Mouse (Mus musculus) C2C12 (cell line): ENCODE measurements around the gene Sez6l. TPM values are rescaled to one million over a fixed set of nuclear protein-coding genes. Genes with fewer than 3 reads are reported as not detected.

Experiments
- H3K27me3 ChIP-seq: one replicate; pipeline ENCODE4 v1.6.1; 2011; ENCODE audit not compliant: control insufficient read depth, insufficient read depth, insufficient read length
- H3K36me3 ChIP-seq: one replicate; pipeline ENCODE4 v1.6.1; 2011; ENCODE audit not compliant: control insufficient read depth, insufficient read depth
- H3K4me3 ChIP-seq: one replicate; pipeline ENCODE4 v1.5.1; 2011; ENCODE audit warnings: mild to moderate bottlenecking, control low read depth; ENCODE audit not compliant: poor library complexity, insufficient read depth, severe bottlenecking
- H3K79me2 ChIP-seq: one replicate; pipeline ENCODE4 v1.6.1; 2011; ENCODE audit not compliant: control insufficient read depth, insufficient read depth
- H3K79me3 ChIP-seq: one replicate; pipeline ENCODE4 v1.6.1; 2011; ENCODE audit warnings: low read depth, control low read depth
- H3ac ChIP-seq: one replicate; pipeline ENCODE3; 2011; ENCODE audit warnings: low read depth; ENCODE audit not compliant: control insufficient read depth, insufficient read length
- CEBPB ChIP-seq: IDR thresholded peaks from one replicate; pipeline ENCODE4 v1.6.1; 2011; ENCODE audit warnings: low read depth, mild to moderate bottlenecking, control low read depth, moderate library complexity
- CTCF ChIP-seq: IDR thresholded peaks from one replicate; pipeline ENCODE4 v1.5.1; 2011; ENCODE audit not compliant: control insufficient read depth, insufficient read depth, insufficient read length
- FOSL1 ChIP-seq: IDR thresholded peaks from one replicate; pipeline ENCODE4 v1.8.0; 2011; ENCODE audit warnings: mild to moderate bottlenecking, low read length; ENCODE audit not compliant: poor library complexity, insufficient read depth, severe bottlenecking
- MAX ChIP-seq: IDR thresholded peaks from one replicate; pipeline ENCODE4 v1.6.1; 2011; ENCODE audit warnings: mild to moderate bottlenecking, control low read depth
- MYOD1 ChIP-seq: IDR thresholded peaks from one replicate; pipeline ENCODE4 v1.6.1; 2011; ENCODE audit warnings: low read depth; ENCODE audit not compliant: control insufficient read depth, insufficient read length
- MYOG ChIP-seq: IDR thresholded peaks from one replicate; pipeline ENCODE4 v1.6.1; 2011; ENCODE audit not compliant: control insufficient read depth, insufficient read length; ENCODE audit errors: extremely low read depth
- USF1 ChIP-seq: IDR thresholded peaks from one replicate; pipeline ENCODE4 v1.6.1; 2011; ENCODE audit warnings: low read depth, mild to moderate bottlenecking, control low read depth, moderate library complexity
- polyA plus RNA-seq: library from polyadenylated mRNA; unstranded; fragments of >200 nt; fragmentation: generic; extraction: Trizol; gene quantifications from one replicate; pipeline ENCODE4 v1.2.1, GENCODE M21; 2012; ENCODE audit warnings: missing spikeins

Sez6l gene
- polyA plus RNA-seq, 1 experiment: not detected

DNA sequence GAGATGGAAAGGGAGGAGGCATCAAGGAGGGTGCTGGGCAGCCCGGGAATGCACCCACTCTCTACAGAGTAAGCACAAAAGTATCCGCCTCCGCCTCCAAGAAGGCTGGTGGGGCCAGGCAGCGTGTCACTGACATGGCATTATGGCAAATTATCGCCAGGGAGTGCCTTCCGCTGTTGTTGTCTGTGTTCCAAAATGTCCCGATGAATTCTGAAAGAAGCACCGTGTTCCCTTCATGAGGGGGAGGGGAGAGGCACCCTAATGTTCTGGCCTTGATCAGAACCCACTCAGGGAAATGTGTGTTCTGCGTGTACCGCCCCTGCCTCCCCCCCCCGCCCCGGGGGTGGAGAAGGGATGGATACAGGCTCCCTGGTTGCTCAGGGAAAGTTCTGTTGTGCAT is 41.1 kb downstream of the Sez6l start:
- H3ac ChIP-seq: no peak overlapping the region
- no peaks in the 10 kb centered on the region for H3K79me2 ChIP-seq
- H3K27me3 ChIP-seq: no peaks in the 10 kb centered on the region
- no peaks in the 10 kb centered on the region for H3K36me3 ChIP-seq
- no peak overlapping the region for H3K4me3 ChIP-seq
- no peak for TF ChIP-seq CEBPB
- TF ChIP-seq USF1: no peak
- no peak for TF ChIP-seq CTCF
- TF ChIP-seq MYOG: no peak
- no peak for TF ChIP-seq MAX
- TF ChIP-seq FOSL1: no peak
- no peak for TF ChIP-seq MYOD1
- H3K79me3 ChIP-seq: no peaks in the 10 kb centered on the region

DNA sequence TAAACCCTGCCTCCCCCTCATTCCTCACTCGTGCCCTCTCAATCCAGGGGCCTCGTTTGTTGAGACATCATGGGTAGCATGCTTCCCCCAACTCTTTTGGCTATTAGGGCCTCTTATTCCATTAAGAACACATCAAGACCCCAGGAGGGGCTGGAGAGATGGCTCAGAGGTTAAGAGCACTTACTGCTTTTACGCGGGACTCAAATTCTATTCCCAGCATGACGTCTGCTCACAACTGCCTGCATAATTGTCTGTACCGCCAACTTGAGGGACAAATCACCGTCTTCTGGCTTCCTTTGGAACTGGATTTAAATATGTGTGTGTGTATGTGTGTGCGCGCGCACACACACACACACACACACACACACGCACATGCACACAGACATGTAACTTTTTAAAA is 42.8 kb downstream of the Sez6l start:
- no peaks in the 10 kb centered on the region for H3K79me2 ChIP-seq
- no peak overlapping the region for H3K4me3 ChIP-seq
- H3K27me3 ChIP-seq: peaks cover 4% of the 10 kb centered on the region
- H3ac ChIP-seq: no peak overlapping the region
- H3K36me3 ChIP-seq: no peaks in the 10 kb centered on the region
- no peak for TF ChIP-seq CEBPB
- no peak for TF ChIP-seq MYOG
- TF ChIP-seq CTCF: no peak
- TF ChIP-seq MYOD1: no peak
- no peak for TF ChIP-seq USF1
- TF ChIP-seq MAX: no peak
- TF ChIP-seq FOSL1: no peak
- no peaks in the 10 kb centered on the region for H3K79me3 ChIP-seq

DNA sequence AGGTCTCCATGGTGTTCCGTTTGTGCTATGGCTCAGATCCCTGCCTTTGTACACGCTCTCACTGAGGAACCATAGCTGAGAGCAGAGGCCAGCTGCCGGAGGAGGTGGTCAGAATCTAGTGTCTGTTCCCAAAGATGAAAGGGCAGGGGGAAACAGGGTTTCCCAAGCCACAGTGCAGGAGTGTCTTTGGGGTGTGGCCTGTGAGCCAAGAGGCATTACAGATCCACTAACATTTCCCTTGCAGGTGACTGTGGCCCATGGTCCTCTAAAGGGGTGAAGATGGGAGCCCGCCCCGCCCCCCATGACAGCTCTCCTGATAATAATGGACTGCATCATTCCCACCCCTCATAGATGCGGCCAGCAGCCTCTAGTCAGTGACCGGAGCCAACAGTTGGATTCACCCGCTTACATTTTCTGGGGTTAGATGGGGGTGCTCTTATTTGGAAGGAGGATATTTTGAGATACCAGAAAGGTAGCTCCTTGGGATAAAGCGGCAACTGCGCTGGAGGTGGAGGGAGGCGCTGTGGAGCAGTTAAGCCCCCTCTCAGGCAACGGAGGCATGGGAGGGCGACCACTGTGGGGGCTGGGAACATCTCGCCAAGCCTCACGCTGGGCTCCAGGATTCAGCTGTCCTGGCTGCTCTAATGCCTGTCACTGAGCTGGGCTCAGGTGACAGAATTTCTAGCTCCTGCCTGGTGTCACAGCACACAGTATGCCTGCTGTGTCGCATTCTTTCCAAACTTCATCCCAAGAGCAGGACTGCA is 43.5 kb downstream of the Sez6l start:
- Histone ChIP-seq H3K27me3 (peaks cover 4% of the 10 kb centered on the region), H3ac (no peak overlapping the region), H3K36me3 (no peaks in the 10 kb centered on the region), H3K79me3 (no peaks in the 10 kb centered on the region), H3K79me2 (no peaks in the 10 kb centered on the region), H3K4me3 (no peak overlapping the region)
- no peak for TF ChIP-seq CTCF
- TF ChIP-seq USF1: no peak
- no peak for TF ChIP-seq MYOG
- TF ChIP-seq CEBPB: no peak

DNA sequence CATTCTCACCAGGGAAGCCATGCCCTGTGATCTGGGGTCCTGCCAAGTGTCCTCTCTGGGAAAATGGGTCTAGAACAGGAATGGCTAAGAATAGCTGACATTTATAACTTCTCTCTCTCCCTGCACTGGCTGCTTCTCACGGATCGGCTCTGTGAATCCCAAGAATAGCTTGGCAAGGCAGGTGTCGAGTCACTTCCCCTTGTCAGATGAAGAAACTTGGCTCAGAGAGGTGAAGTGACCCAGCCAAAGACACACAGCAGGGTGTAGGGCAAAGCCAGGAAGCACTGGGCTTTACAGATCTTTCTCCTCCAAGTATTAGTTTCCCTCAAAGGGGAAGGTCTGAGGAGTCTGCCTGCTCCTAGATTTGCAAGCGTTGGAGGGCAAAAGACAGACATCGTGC is 44.1 kb downstream of the Sez6l start:
- Histone ChIP-seq H3ac (no peak overlapping the region), H3K79me2 (no peaks in the 10 kb centered on the region), H3K27me3 (peaks cover 4% of the 10 kb centered on the region), H3K79me3 (no peaks in the 10 kb centered on the region), H3K36me3 (no peaks in the 10 kb centered on the region), H3K4me3 (no peak overlapping the region)
- TF ChIP-seq MYOD1 (no peak), CTCF (no peak), MYOG (no peak), CEBPB (no peak), MAX (no peak), USF1 (no peak), FOSL1 (no peak)

DNA sequence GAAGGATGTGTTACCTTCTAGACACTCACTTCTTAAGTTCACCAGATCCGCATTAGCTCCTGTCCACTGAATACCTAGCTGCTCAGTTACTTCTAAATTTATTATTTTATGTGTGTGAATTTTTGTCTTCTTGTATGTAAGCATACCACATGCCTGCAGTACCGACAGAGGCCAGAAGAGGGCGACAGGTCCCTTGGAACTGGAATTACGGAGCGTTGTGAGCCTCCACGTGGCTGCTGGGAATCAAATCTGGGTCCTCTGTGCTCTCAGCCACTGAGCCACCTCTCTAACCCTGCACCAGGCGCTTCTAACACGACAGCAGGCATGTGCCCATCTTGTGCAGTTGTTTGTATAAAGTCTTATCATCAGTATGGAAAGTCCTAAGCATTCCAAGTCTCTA is 44.8 kb downstream of the Sez6l start:
- TF ChIP-seq MAX (no peak), CEBPB (no peak), CTCF (no peak), FOSL1 (no peak), MYOD1 (no peak), USF1 (no peak), MYOG (no peak)
- Histone ChIP-seq H3K79me2 (no peaks in the 10 kb centered on the region), H3K4me3 (no peak overlapping the region), H3K27me3 (peaks cover 4% of the 10 kb centered on the region), H3ac (no peak overlapping the region), H3K79me3 (no peaks in the 10 kb centered on the region), H3K36me3 (no peaks in the 10 kb centered on the region)

DNA sequence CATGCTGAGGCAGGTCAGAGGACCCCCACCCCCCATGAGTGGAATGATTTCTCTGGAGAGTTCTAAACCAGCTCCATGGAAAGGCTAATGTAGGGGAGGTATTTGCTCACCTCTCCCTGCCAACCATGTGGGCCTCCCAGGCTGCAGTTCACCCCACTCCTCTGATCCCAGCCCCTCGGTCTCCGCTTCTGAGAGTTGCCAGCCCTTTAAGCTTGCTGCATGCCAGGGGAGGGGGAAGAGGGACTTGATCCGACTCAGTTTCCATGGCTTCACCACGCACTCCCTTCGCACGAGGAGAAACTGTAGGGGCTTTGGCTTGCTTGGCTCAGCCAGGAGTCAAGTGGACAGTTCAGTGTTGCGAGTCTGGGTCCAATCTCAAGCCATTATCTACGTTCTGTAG is 45.9 kb downstream of the Sez6l start:
- H3K79me2 ChIP-seq: no peaks in the 10 kb centered on the region
- no peaks in the 10 kb centered on the region for H3K79me3 ChIP-seq
- H3K36me3 ChIP-seq: no peaks in the 10 kb centered on the region
- H3K4me3 ChIP-seq: no peak overlapping the region
- no peak for TF ChIP-seq CTCF
- TF ChIP-seq FOSL1: no peak
- TF ChIP-seq USF1: no peak
- TF ChIP-seq CEBPB: no peak
- TF ChIP-seq MYOG: no peak
- no peak for TF ChIP-seq MYOD1
- no peak for TF ChIP-seq MAX
- peaks cover 7% of the 10 kb centered on the region for H3K27me3 ChIP-seq
- H3ac ChIP-seq: no peak overlapping the region
